Mouse (Mus musculus) hindbrain, postnatal 0 days (tissue): ENCODE measurements around the gene Med7. TPM values are rescaled to one million over a fixed set of nuclear protein-coding genes. Genes with fewer than 3 reads are reported as not detected.

Experiments
- ATAC-seq: fragments of 200-750 bp; cut with Nextera tagmentation; 2 replicates; pipeline ENCODE4 v1.8.0; 2017; ENCODE audit warnings: mild to moderate bottlenecking, moderate TSS enrichment, moderate library complexity
- DNase-seq: peaks from one replicate; pipeline ENCODE4 v3.0.0-alpha.2; 2015; ENCODE audit warnings: low spot score
- H3K27ac ChIP-seq: fragments of 300-500 bp; sonication (generic); 2 replicates; pipeline ENCODE4 v1.5.1; 2014; ENCODE audit warnings: mild to moderate bottlenecking
- H3K27me3 ChIP-seq: fragments of 300-500 bp; sonication (generic); 2 replicates; pipeline ENCODE4 v1.6.1; 2014; ENCODE audit warnings: low read length, mixed read lengths; ENCODE audit not compliant: insufficient read depth
- H3K36me3 ChIP-seq: fragments of 300-500 bp; sonication (generic); 2 replicates; pipeline ENCODE4 v1.6.1; 2014; ENCODE audit warnings: low read length, mixed read lengths; ENCODE audit not compliant: insufficient read depth
- H3K4me1 ChIP-seq: fragments of 300-500 bp; sonication (generic); 2 replicates; pipeline ENCODE4 v1.6.1; 2014; ENCODE audit warnings: antibody characterized with exemption, low read length, mixed read lengths; ENCODE audit not compliant: insufficient read depth
- H3K4me2 ChIP-seq: fragments of 300-500 bp; sonication (generic); 2 replicates; pipeline ENCODE4 v1.6.1; 2014; ENCODE audit warnings: low read depth, mild to moderate bottlenecking, low read length, moderate library complexity, mixed read lengths
- H3K4me3 ChIP-seq: fragments of 300-500 bp; sonication (generic); 2 replicates; pipeline ENCODE4 v1.5.1; 2014; ENCODE audit warnings: low read length
- H3K9ac ChIP-seq: fragments of 300-500 bp; sonication (generic); replicated peaks from 2 replicates; pipeline ENCODE4 v1.6.1; 2014; ENCODE audit warnings: mild to moderate bottlenecking, low read length, moderate library complexity, mixed read lengths
- H3K9me3 ChIP-seq: fragments of 300-500 bp; sonication (generic); 2 replicates; pipeline ENCODE4 v1.6.1; 2016; ENCODE audit warnings: low read length, mixed read lengths
- CTCF ChIP-seq: IDR thresholded peaks from 2 replicates; pipeline ENCODE4 v1.5.1; 2016; ENCODE audit warnings: antibody characterized with exemption, control low read depth, low read depth
- WGBS: fragments of 180-500 bp; shearing (Covaris S2); extraction: QIAGEN DNeasy Blood & Tissue Kit; methylation state at CpG from one replicate; pipeline ENCODE4 v1.1.7; 2014; 5-methylcytosine and 5-hydroxymethylcytosine counted together
- polyA plus RNA-seq: library from polyadenylated mRNA; unstranded; fragments of >200 nt; fragmentation: Nextera tagmentation; extraction: Ambion mirVana; gene quantifications from 2 replicates; pipeline ENCODE4 v1.2.1, GENCODE M21; 2015
- total RNA-seq: library from RNA; depleted of rRNA; stranded (reverse); fragments of >200 nt; gene quantifications from 2 replicates; pipeline ENCODE4 v1.2.3, GENCODE M21; 2014

Med7 gene
- total and polyA plus RNA-seq, 2 experiments from 2014 or later: 14.5 to 63.3 TPM

- no peak overlapping the region for H3K27ac ChIP-seq
- no peak overlapping the region for H3K4me3 ChIP-seq
- no peaks in the 10 kb centered on the region for H3K36me3 ChIP-seq
- no peak for TF ChIP-seq CTCF
- 86% methylated on average over 4 of the region's 4 CpGs for WGBS
- no peak for DNase-seq
- H3K4me2 ChIP-seq: no peak overlapping the region
- no peaks in the 10 kb centered on the region for H3K4me1 ChIP-seq
- H3K9ac ChIP-seq: no peak overlapping the region
- H3K27me3 ChIP-seq: no peaks in the 10 kb centered on the region
- no peak for ATAC-seq
- H3K9me3 ChIP-seq: no peaks in the 10 kb centered on the region
Measured at GRCm38 (mm10) chr11:46393413-46393812, 43.3 kb upstream of the Med7 start.

GRCm38 (mm10) chr11:46395088-46395487, 41.6 kb upstream of the Med7 start:
- Histone ChIP-seq H3K27me3 (no peaks in the 10 kb centered on the region), H3K36me3 (no peaks in the 10 kb centered on the region), H3K4me1 (no peaks in the 10 kb centered on the region), H3K9ac (no peak overlapping the region), H3K27ac (no peak overlapping the region), H3K9me3 (no peaks in the 10 kb centered on the region), H3K4me3 (no peak overlapping the region), H3K4me2 (no peak overlapping the region)
- TF ChIP-seq CTCF: no peak
- ATAC-seq: no peak
- 83% methylated on average over 2 of the region's 2 CpGs for WGBS
- no peak for DNase-seq

GRCm38 (mm10) chr11:46395698-46396097, 41.0 kb upstream of the Med7 start:
- DNase-seq (no peak), ATAC-seq (no peak)
- Histone ChIP-seq H3K4me1 (no peaks in the 10 kb centered on the region), H3K4me3 (no peak overlapping the region), H3K4me2 (no peak overlapping the region), H3K27ac (no peak overlapping the region), H3K27me3 (no peaks in the 10 kb centered on the region), H3K36me3 (no peaks in the 10 kb centered on the region), H3K9me3 (no peaks in the 10 kb centered on the region), H3K9ac (no peak overlapping the region)
- 93% methylated on average over 2 of the region's 2 CpGs for WGBS
- TF ChIP-seq CTCF: no peak

- no peaks in the 10 kb centered on the region for H3K9me3 ChIP-seq
- H3K27ac ChIP-seq: no peak within 1 kb of the TSS
- DNase-seq (no peak), ATAC-seq (no peak)
- H3K9ac ChIP-seq: no peak within 1 kb of the TSS
- H3K4me3 ChIP-seq: no peak within 1 kb of the TSS
- no peak for TF ChIP-seq CTCF
- no peak within 1 kb of the TSS for H3K4me2 ChIP-seq
- no peaks in the 10 kb centered on the region for H3K4me1 ChIP-seq
- 71% methylated on average over 13 of the region's 13 CpGs for whole genome bisulfite sequencing
- no peaks in the 10 kb centered on the region for H3K36me3 ChIP-seq
- no peaks in the 10 kb centered on the region for H3K27me3 ChIP-seq
Measured at GRCm38 (mm10) chr11:46396167-46396859, 40.4 kb upstream of the Med7 start, which contains the start of gene Fam71b. Gene Fam71b (plus strand): TSS chr11:46396559.

GRCm38 (mm10) chr11:46396860-46397179, 39.9 kb upstream of the Med7 start:
- no peaks in the 10 kb centered on the region for H3K27me3 ChIP-seq
- TF ChIP-seq CTCF: no peak
- no peak overlapping the region for H3K4me3 ChIP-seq
- H3K27ac ChIP-seq: no peak overlapping the region
- no peak for ATAC-seq
- no peak overlapping the region for H3K9ac ChIP-seq
- no peak overlapping the region for H3K4me2 ChIP-seq
- no peaks in the 10 kb centered on the region for H3K9me3 ChIP-seq
- H3K4me1 ChIP-seq: no peaks in the 10 kb centered on the region
- WGBS: 89% methylated on average over 4 of the region's 4 CpGs
- no peak for DNase-seq
- H3K36me3 ChIP-seq: no peaks in the 10 kb centered on the region

- Histone ChIP-seq H3K36me3 (no peaks in the 10 kb centered on the region), H3K4me3 (no peak overlapping the region), H3K4me1 (no peaks in the 10 kb centered on the region), H3K9ac (no peak overlapping the region), H3K9me3 (no peaks in the 10 kb centered on the region), H3K4me2 (no peak overlapping the region), H3K27ac (no peak overlapping the region), H3K27me3 (no peaks in the 10 kb centered on the region)
- TF ChIP-seq CTCF: no peak
- no peak for ATAC-seq
- DNase-seq: no peak
- WGBS: 63% methylated on average over 2 of the region's 2 CpGs
Measured at GRCm38 (mm10) chr11:46397900-46398299, 38.8 kb upstream of the Med7 start.

- H3K27me3 ChIP-seq: no peaks in the 10 kb centered on the region
- no peak overlapping the region for H3K4me3 ChIP-seq
- H3K4me1 ChIP-seq: no peaks in the 10 kb centered on the region
- ATAC-seq (no peak), DNase-seq (no peak)
- H3K27ac ChIP-seq: no peak overlapping the region
- 86% methylated on average over 4 of the region's 4 CpGs for WGBS
- H3K4me2 ChIP-seq: no peak overlapping the region
- no peak for TF ChIP-seq CTCF
- no peaks in the 10 kb centered on the region for H3K36me3 ChIP-seq
- H3K9ac ChIP-seq: no peak overlapping the region
- H3K9me3 ChIP-seq: no peaks in the 10 kb centered on the region
Measured at GRCm38 (mm10) chr11:46398473-46398872, 38.3 kb upstream of the Med7 start.
